Mouse (Mus musculus) ES-Bruce4 (cell line): ENCODE measurements at regions not wholly inside any gene's neighbourhood (a gene's known extent, or its start where the extent isn't known, plus 50 kb on each side); places are given as distances from the start of the nearest gene placed in this dataset.

Experiments used
- H3K27ac ChIP-seq: 2 replicates; pipeline ENCODE4 v1.5.1; 2012; ENCODE audit warnings: low read length, inconsistent platforms; ENCODE audit not compliant: insufficient read depth
- H3K27me3 ChIP-seq: 2 replicates; pipeline ENCODE4 v1.6.1; 2012; ENCODE audit warnings: mild to moderate bottlenecking, low read length, inconsistent platforms; ENCODE audit not compliant: control insufficient read depth, poor library complexity, insufficient read depth, severe bottlenecking
- H3K36me3 ChIP-seq: 2 replicates; pipeline ENCODE4 v1.6.1; 2012; ENCODE audit warnings: inconsistent platforms, mild to moderate bottlenecking, low read length, moderate library complexity; ENCODE audit not compliant: control insufficient read depth, poor library complexity, insufficient read depth, severe bottlenecking
- H3K4me1 ChIP-seq: one replicate; pipeline ENCODE4 v1.8.1; 2011; ENCODE audit warnings: low read length; ENCODE audit not compliant: control insufficient read depth, insufficient read depth
- H3K4me3 ChIP-seq: 2 replicates; pipeline ENCODE4 v1.5.1; 2011; ENCODE audit warnings: low read depth, mild to moderate bottlenecking, low read length
- H3K9ac ChIP-seq: 2 replicates; pipeline ENCODE4 v1.6.1; 2012; ENCODE audit warnings: low read depth, mild to moderate bottlenecking, inconsistent platforms; ENCODE audit not compliant: poor library complexity, severe bottlenecking
- H3K9me3 ChIP-seq: replicated peaks from 2 replicates; pipeline ENCODE4 v1.6.1; 2012; ENCODE audit warnings: mild to moderate bottlenecking, low read length, inconsistent platforms; ENCODE audit not compliant: control insufficient read depth, poor library complexity, insufficient read depth, severe bottlenecking
- CTCF ChIP-seq: IDR thresholded peaks from one replicate; pipeline ENCODE4 v1.8.1; 2011; ENCODE audit warnings: low read depth, low read length
- EP300 ChIP-seq: IDR thresholded peaks from 2 replicates; pipeline ENCODE4 v1.6.1; 2011; ENCODE audit warnings: low read depth, low read length; ENCODE audit not compliant: insufficient read depth
- POLR2A ChIP-seq: IDR thresholded peaks from one replicate; pipeline ENCODE4 v1.8.1; 2011; ENCODE audit warnings: low read length; ENCODE audit not compliant: insufficient read depth

DNA sequence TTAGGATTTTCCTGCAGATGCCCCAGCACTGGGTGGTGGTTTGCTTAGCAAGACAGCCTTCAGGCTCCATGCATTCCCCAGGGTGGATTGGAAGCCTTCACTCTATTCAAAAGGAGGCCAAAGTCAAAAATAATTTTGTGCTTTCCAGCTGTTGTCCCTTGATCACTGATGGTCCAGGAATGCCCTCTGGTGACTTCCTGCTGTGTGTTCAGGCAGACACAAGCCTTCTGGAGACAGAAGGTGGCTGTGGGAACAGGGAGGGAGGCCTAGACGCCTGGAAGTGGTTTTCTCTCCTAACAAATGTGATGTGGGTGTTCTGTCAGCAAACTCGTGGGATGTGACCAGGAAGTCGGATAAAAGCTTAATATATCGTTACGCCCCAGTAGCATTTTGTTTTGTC lies 81.3 kb downstream of the Atp6ap1l start:
- Histone ChIP-seq H3K9ac (no peak overlapping the region), H3K9me3 (no peaks in the 10 kb centered on the region), H3K27me3 (no peaks in the 10 kb centered on the region), H3K4me3 (no peak overlapping the region), H3K27ac (no peak overlapping the region), H3K36me3 (no peaks in the 10 kb centered on the region), H3K4me1 (no peaks in the 10 kb centered on the region)
- TF ChIP-seq POLR2A (no peak), CTCF (no peak), EP300 (no peak)

- Histone ChIP-seq H3K27me3 (no peaks in the 10 kb centered on the region), H3K36me3 (no peaks in the 10 kb centered on the region), H3K4me3 (no peak overlapping the region), H3K27ac (no peak overlapping the region), H3K9me3 (no peaks in the 10 kb centered on the region), H3K4me1 (no peaks in the 10 kb centered on the region), H3K9ac (no peak overlapping the region)
- TF ChIP-seq EP300 (no peak), POLR2A (no peak), CTCF (no peak)
Measured at GRCm38 (mm10) chr13:90821898-90822297, 83.3 kb downstream of the Atp6ap1l start.

DNA sequence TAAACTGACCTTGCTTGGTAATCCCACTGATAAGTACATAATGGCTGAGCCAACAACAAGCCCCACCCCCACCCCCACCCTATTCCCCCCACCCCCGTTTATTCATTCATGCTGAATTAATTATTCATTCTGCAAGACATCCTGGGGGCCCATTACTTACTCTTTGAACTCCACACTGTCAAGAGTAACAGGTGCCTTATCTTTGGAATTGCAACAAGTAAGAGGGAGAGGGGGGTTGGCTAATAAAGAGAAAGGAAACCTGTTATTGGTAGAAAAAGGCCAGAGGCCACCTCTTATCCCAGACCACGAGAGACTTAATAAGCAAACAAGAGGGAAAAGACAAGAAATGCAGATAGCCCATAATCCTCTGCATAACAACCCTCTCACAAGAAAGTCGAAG lies 84.7 kb downstream of the Atp6ap1l start:
- H3K36me3 ChIP-seq = no peaks in the 10 kb centered on the region
- H3K9ac ChIP-seq = no peak overlapping the region
- H3K9me3 ChIP-seq = no peaks in the 10 kb centered on the region
- no peak overlapping the region for H3K4me3 ChIP-seq
- no peaks in the 10 kb centered on the region for H3K4me1 ChIP-seq
- TF ChIP-seq CTCF (no peak), POLR2A (no peak), EP300 (no peak)
- H3K27me3 ChIP-seq = no peaks in the 10 kb centered on the region
- no peak overlapping the region for H3K27ac ChIP-seq

DNA sequence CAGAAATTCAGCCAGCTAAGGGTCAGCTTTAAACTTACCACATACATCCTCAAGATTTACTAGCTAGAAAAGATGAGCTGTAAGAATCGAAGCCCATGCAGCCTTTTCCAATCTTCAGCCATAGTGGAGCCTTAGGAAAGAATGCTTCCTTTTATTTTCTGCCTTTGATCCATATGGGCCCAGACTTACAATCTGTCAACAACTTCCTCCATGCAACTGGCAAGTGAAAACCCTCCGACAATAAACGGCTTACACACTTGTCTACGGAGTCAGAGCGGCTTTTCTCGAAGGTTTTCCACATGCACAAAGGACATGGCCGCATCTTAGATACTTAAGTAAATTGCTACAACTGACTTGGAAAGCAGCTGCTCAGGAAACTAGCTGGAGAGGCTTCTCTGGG lies 85.2 kb downstream of the Atp6ap1l start:
- Histone ChIP-seq H3K9ac (no peak overlapping the region), H3K4me1 (no peaks in the 10 kb centered on the region), H3K27me3 (no peaks in the 10 kb centered on the region), H3K9me3 (no peaks in the 10 kb centered on the region), H3K36me3 (no peaks in the 10 kb centered on the region), H3K4me3 (no peak overlapping the region), H3K27ac (no peak overlapping the region)
- TF ChIP-seq POLR2A (no peak), EP300 (no peak)

- Histone ChIP-seq H3K9me3 (no peaks in the 10 kb centered on the region), H3K4me1 (no peaks in the 10 kb centered on the region), H3K27me3 (no peaks in the 10 kb centered on the region), H3K9ac (no peak overlapping the region), H3K36me3 (no peaks in the 10 kb centered on the region), H3K4me3 (no peak overlapping the region), H3K27ac (no peak overlapping the region)
- no peak for TF ChIP-seq CTCF
- no peak for TF ChIP-seq POLR2A
- TF ChIP-seq EP300 = no peak
Measured at GRCm38 (mm10) chr13:90814174-90814865, 90.8 kb downstream of the Atp6ap1l start.

GRCm38 (mm10) chr13:90810011-90810410 lies 95.1 kb downstream of the Atp6ap1l start:
- no peaks in the 10 kb centered on the region for H3K36me3 ChIP-seq
- TF ChIP-seq POLR2A = no peak
- no peak for TF ChIP-seq EP300
- TF ChIP-seq CTCF = no peak

More at GRCm38 (mm10) chr13:90810011-90810410, 95.1 kb downstream of the Atp6ap1l start:
- Histone ChIP-seq H3K27ac (no peak overlapping the region), H3K4me3 (no peak overlapping the region), H3K27me3 (no peaks in the 10 kb centered on the region), H3K9ac (no peak overlapping the region), H3K4me1 (no peaks in the 10 kb centered on the region), H3K9me3 (no peaks in the 10 kb centered on the region)
